Mouse (Mus musculus) spleen, adult 2 months (tissue): Measurements from ENCODE around the gene Plpp3.

ENCODE experiments used
- CTCF ChIP-seq: fragments of 200-500 bp; IDR thresholded peaks from 2 replicates; pipeline ENCODE4 v1.5.1; 2011; ENCODE audit warnings: mild to moderate bottlenecking, inconsistent platforms; ENCODE audit not compliant: insufficient read depth, insufficient read length, insufficient replicate concordance; ENCODE audit errors: extremely low read depth
- POLR2A ChIP-seq: fragments of 200-500 bp; IDR thresholded peaks from 2 replicates; pipeline ENCODE4 v1.6.1; 2011; ENCODE audit warnings: low read depth, low read length, inconsistent platforms

DNA sequence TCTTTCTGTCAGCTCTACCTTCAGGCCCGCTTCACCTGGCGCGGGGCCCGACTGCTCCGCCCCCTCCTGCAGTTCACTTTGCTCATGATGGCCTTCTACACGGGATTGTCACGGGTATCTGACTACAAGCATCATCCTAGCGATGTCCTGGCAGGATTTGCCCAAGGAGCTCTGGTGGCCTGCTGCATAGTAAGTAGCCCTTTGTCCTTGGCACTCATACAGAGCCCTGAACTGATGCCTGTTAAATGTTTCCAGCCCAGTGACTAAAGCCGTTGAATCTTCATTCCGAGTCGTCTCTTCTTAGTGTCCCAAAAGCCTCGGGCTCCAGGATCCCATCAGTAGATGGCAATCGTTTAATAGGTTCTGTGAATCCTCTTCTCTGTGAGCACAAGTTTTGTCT lies 62.2 kb downstream of the Plpp3 start:
- TF ChIP-seq POLR2A = no peak
- TF ChIP-seq CTCF = no peak
